Mouse (Mus musculus): ENCODE data around the gene Taf11. TPM values are rescaled to one million over a fixed set of nuclear protein-coding genes. Genes with fewer than 3 reads are reported as not detected.
A peak's percentile ranks its signal among the peaks of the same experiment; 100 is the strongest.

Taf11 gene
- polyA plus RNA-seq, 1 experiment, result 3.9 TPM

DNA sequence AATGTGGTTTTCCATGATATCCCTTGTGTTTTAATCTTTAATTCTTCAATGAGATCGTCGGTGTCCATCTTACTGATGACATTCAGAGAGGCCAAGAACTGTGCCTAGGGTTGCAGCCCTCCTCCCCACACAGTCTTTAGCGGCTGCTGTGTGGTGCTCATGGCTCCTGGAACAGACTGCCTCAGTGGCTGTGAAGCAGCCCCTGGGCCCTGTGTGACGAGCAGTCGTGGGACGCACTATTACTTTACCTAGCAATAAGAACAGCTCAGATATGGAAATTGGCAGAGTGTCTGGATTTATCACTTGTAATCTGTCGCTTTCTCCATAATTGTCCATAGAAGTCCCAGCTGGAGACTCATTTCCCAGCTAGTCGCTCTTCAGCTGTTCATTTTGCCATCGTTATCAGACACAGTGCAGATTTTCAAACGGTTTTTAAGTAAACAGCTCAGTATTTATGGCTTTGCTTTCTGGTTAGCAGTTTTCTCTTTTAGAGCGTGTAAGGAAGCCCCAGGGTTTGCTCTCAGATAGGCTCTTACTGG lies 12.6 kb upstream of the Taf11 start:
- TF ChIP-seq CTCF (IDR thresholded peaks at IDR 0.05; ENCODE audit: extremely low read depth, insufficient read length, insufficient replicate concordance, low read depth, low read length), result no peak
- no peak for TF ChIP-seq POLR2A (IDR thresholded peaks at IDR 0.05; ENCODE audit: low read depth, low read length)
- Histone ChIP-seq H3K36me3 (ENCODE audit: control insufficient read depth, insufficient read depth, low read length) (no peaks in the 10 kb centered on the region), H3K27ac (ENCODE audit: insufficient read depth, low read depth, low read length) (no peak overlapping the region), H3K27me3 (ENCODE audit: control insufficient read depth, insufficient read depth, low read length) (no peaks in the 10 kb centered on the region), H3K4me1 (ENCODE audit: control insufficient read depth, insufficient read depth, insufficient read length, low read length) (peaks cover 13% of the 10 kb centered on the region; the same call in 1 of the 2 replicates), H3K4me3 (ENCODE audit: low read depth, low read length) (no peak overlapping the region)
- WGBS, result 54% methylated on average over 11 of the region's 11 CpGs

- TF ChIP-seq CTCF (IDR thresholded peaks at IDR 0.05; ENCODE audit: extremely low read depth, insufficient read length, insufficient replicate concordance, low read depth, low read length) (no peak), POLR2A (IDR thresholded peaks at IDR 0.05; ENCODE audit: low read depth, low read length) (no peak)
- Histone ChIP-seq H3K4me3 (ENCODE audit: low read depth, low read length) (no peak overlapping the region), H3K27ac (ENCODE audit: insufficient read depth, low read depth, low read length) (no peak overlapping the region), H3K36me3 (ENCODE audit: control insufficient read depth, insufficient read depth, low read length) (no peaks in the 10 kb centered on the region), H3K27me3 (ENCODE audit: control insufficient read depth, insufficient read depth, low read length) (no peaks in the 10 kb centered on the region), H3K4me1 (ENCODE audit: control insufficient read depth, insufficient read depth, insufficient read length, low read length) (peaks cover 13% of the 10 kb centered on the region; the same call in 1 of the 2 replicates)
- WGBS, result 23% methylated on average over 4 of the region's 4 CpGs
These were observed 11.0 kb upstream of the Taf11 start for GRCm38 (mm10) chr17:27920676-27921075.

DNA sequence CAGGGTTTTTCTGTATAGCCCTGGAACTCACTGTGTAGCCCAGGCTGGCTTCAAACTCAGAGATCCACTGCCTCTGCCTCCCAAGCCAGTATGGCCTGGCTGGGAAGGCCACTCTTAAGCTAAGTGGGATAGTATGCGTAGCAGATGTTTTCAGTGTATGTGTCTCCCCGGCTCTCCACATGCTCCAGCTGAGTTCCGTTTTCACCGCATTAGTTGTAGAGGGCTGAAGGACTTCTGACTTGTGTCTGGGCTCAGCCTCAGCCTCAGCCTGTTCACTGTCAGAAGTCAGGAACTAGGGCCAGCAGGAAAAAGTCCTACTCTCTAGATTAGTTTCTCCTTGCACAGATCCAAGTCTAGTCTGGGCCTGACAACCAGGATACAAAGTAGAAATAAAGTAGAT lies 6.7 kb upstream of the Taf11 start:
- no peak overlapping the region for H3K27ac ChIP-seq (ENCODE audit: insufficient read depth, low read depth, low read length)
- no peak overlapping the region for H3K4me3 ChIP-seq (ENCODE audit: low read depth, low read length)
- TF ChIP-seq POLR2A (IDR thresholded peaks at IDR 0.05; ENCODE audit: low read depth, low read length) (no peak), CTCF (IDR thresholded peaks at IDR 0.05; ENCODE audit: extremely low read depth, insufficient read length, insufficient replicate concordance, low read depth, low read length) (no peak)
- WGBS, result 87% methylated on average over 4 of the region's 4 CpGs
- no peaks in the 10 kb centered on the region for H3K27me3 ChIP-seq (ENCODE audit: control insufficient read depth, insufficient read depth, low read length)
- H3K36me3 ChIP-seq (ENCODE audit: control insufficient read depth, insufficient read depth, low read length), result no peaks in the 10 kb centered on the region
- peaks cover 17% of the 10 kb centered on the region; the same call in 1 of the 2 replicates for H3K4me1 ChIP-seq (ENCODE audit: control insufficient read depth, insufficient read depth, insufficient read length, low read length)

DNA sequence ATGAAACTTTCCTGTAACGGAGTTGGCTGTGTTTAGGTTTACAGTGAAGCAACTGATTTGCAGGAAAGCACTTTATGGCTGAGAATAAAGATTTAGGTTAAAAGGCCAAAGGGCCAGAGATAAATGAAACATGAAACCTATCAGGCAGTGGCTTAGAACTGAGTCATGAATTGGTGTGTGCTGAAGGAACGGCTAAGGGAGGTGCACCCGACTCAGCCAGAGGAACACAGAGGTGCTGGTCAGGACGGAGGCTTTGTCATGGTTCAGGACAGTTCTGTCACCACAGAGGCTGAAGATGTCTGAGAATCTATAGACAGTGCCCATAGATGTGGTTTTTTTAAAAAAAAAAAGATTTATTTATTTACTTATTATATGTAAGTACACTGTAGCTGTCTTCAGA lies 5.1 kb upstream of the Taf11 start:
- H3K27ac ChIP-seq (ENCODE audit: insufficient read depth, low read depth, low read length), result no peak overlapping the region
- no peaks in the 10 kb centered on the region for H3K27me3 ChIP-seq (ENCODE audit: control insufficient read depth, insufficient read depth, low read length)
- TF ChIP-seq POLR2A (IDR thresholded peaks at IDR 0.05; ENCODE audit: low read depth, low read length) (no peak), CTCF (IDR thresholded peaks at IDR 0.05; ENCODE audit: extremely low read depth, insufficient read length, insufficient replicate concordance, low read depth, low read length) (no peak)
- H3K36me3 ChIP-seq (ENCODE audit: control insufficient read depth, insufficient read depth, low read length), result no peaks in the 10 kb centered on the region
- H3K4me3 ChIP-seq (ENCODE audit: low read depth, low read length), result no peak overlapping the region
- H3K4me1 ChIP-seq (ENCODE audit: control insufficient read depth, insufficient read depth, insufficient read length, low read length), result peaks cover 16% of the 10 kb centered on the region; the same call in 1 of the 2 replicates
- 26% methylated on average over 4 of the region's 4 CpGs for WGBS

DNA sequence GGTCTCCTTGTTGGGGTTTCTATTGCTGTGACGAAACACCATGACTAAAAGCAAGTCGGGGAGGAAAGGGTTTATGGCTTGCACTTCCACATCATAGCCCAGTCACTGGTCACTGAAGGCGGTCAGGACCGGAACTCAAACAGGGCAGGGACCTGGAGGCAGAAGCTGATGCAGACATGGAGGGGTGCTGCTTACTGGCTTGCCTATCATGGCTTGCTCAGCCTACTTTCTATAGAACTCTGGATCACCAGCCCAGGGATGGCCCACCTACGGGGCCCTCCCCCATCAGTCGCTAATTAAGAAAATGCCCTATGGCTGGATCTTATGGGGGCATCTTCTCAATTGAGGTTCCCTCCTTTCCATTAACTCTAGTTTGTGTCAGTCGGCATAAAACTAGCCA lies 1.7 kb upstream of the Taf11 start:
- 85% methylated on average over 7 of the region's 7 CpGs for WGBS

GRCm38 (mm10) chr17:27908888-27909621 lies 589 bp downstream of the Taf11 start, which contains the start of gene Anks1:
Gene Anks1 (plus strand): TSS chr17:27909306.
- Histone ChIP-seq H3K4me1 (ENCODE audit: control insufficient read depth, insufficient read depth, insufficient read length, low read length) (peaks cover 16% of the 10 kb centered on the region; the same call in 1 of the 2 replicates), H3K4me3 (ENCODE audit: low read depth, low read length) (peak within 1 kb of the TSS; percentile 89), H3K27ac (ENCODE audit: insufficient read depth, low read depth, low read length) (peak within 1 kb of the TSS; percentile 57), H3K27me3 (ENCODE audit: control insufficient read depth, insufficient read depth, low read length) (no peaks in the 10 kb centered on the region), H3K36me3 (ENCODE audit: control insufficient read depth, insufficient read depth, low read length) (0 out of 2 replicates have a peak, but pooled peaks cover 1% of the 10 kb centered on the region)
- under 1% methylated on average over 72 of the region's 78 CpGs for WGBS
- TF ChIP-seq POLR2A (IDR thresholded peaks at IDR 0.05; ENCODE audit: low read depth, low read length) (peak; percentile 51; the same call in 1 of the 2 replicates), CTCF (IDR thresholded peaks at IDR 0.05; ENCODE audit: extremely low read depth, insufficient read length, insufficient replicate concordance, low read depth, low read length) (no peak; the same call in 1 of the 2 replicates)

More for the DNA sequence above, 1.7 kb upstream of the Taf11 start:
- no peak overlapping the region for H3K27ac ChIP-seq (ENCODE audit: insufficient read depth, low read depth, low read length)
- no peaks in the 10 kb centered on the region for H3K27me3 ChIP-seq (ENCODE audit: control insufficient read depth, insufficient read depth, low read length)
- H3K4me3 ChIP-seq (ENCODE audit: low read depth, low read length), result no peak overlapping the region
- no peaks in the 10 kb centered on the region for H3K36me3 ChIP-seq (ENCODE audit: control insufficient read depth, insufficient read depth, low read length)
- TF ChIP-seq CTCF (IDR thresholded peaks at IDR 0.05; ENCODE audit: extremely low read depth, insufficient read length, insufficient replicate concordance, low read depth, low read length), result no peak
- no peak for TF ChIP-seq POLR2A (IDR thresholded peaks at IDR 0.05; ENCODE audit: low read depth, low read length)
- H3K4me1 ChIP-seq (ENCODE audit: control insufficient read depth, insufficient read depth, insufficient read length, low read length), result peaks cover 16% of the 10 kb centered on the region; the same call in 1 of the 2 replicates
